Mouse (Mus musculus) embryonic facial prominence, embryonic 15.5 days (tissue): ENCODE measurements at regions not wholly inside any gene's neighbourhood (a gene's known extent, or its start where the extent isn't known, plus 50 kb on each side); places are given as distances from the start of the nearest gene placed in this dataset.
A peak's percentile ranks its signal among the peaks of the same experiment; 100 is the strongest.

Experiments
- ATAC-seq: fragments of 200-750 bp; cut with Nextera tagmentation; 2 replicates; pipeline ENCODE4 v1.8.0; 2017; ENCODE audit warnings: low read depth, moderate TSS enrichment; ENCODE audit not compliant: insufficient number of reproducible peaks, low FRiP score, low TSS enrichment
- H3K27ac ChIP-seq: fragments of 300-500 bp; sonication (generic); replicated peaks from 2 replicates; pipeline ENCODE4 v1.5.1; 2015; ENCODE audit warnings: mild to moderate bottlenecking, inconsistent platforms
- H3K27me3 ChIP-seq: fragments of 300-500 bp; sonication (generic); 2 replicates; pipeline ENCODE4 v1.6.1; 2015; ENCODE audit warnings: inconsistent platforms
- H3K36me3 ChIP-seq: fragments of 300-500 bp; sonication (generic); 2 replicates; pipeline ENCODE4 v1.6.1; 2015; ENCODE audit warnings: mild to moderate bottlenecking, inconsistent platforms
- H3K4me1 ChIP-seq: fragments of 300-500 bp; sonication (generic); 2 replicates; pipeline ENCODE4 v1.6.1; 2015; ENCODE audit warnings: inconsistent platforms
- H3K4me2 ChIP-seq: fragments of 300-500 bp; sonication (generic); replicated peaks from 2 replicates; pipeline ENCODE4 v1.6.1; 2015; ENCODE audit warnings: mild to moderate bottlenecking, inconsistent platforms
- H3K4me3 ChIP-seq: fragments of 300-500 bp; sonication (generic); replicated peaks from 2 replicates; pipeline ENCODE4 v1.5.1; 2015; ENCODE audit warnings: mild to moderate bottlenecking, inconsistent platforms
- H3K9ac ChIP-seq: fragments of 300-500 bp; sonication (generic); 2 replicates; pipeline ENCODE4 v1.6.1; 2015; ENCODE audit warnings: inconsistent platforms
- H3K9me3 ChIP-seq: fragments of 300-500 bp; sonication (generic); replicated peaks from 2 replicates; pipeline ENCODE4 v1.6.1; 2016; ENCODE audit warnings: inconsistent platforms
- WGBS: fragments of 180-500 bp; shearing (Covaris S2); methylation state at CpG from one replicate; pipeline ENCODE4 v1.1.7; 2015; 5-methylcytosine and 5-hydroxymethylcytosine counted together

DNA sequence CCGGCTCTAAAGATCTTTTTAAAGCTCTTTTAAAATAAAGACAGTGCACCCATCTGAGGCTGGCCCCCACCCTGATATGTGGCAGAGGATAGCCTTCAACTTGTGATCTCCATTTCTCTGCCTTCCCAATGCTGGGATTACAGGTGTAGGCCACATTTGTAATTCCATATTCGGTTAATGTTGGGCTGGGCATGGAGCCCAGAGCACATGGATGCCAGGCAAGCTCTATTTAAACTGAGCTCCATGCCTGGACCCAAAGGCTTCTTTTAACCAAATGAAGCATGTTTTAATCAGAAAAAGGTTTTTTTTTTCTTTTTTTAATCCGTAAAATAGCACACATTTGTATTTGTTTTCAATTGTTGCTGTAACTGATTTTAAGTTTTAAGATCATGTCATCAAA is 82.2 kb upstream of the Eif4g2 start:
- Histone ChIP-seq H3K4me3 (no peak overlapping the region), H3K9me3 (no peaks in the 10 kb centered on the region), H3K27ac (0 out of 2 replicates have a peak overlapping the region, but pooled peaks have one; percentile 30), H3K27me3 (no peaks in the 10 kb centered on the region), H3K4me1 (no peaks in the 10 kb centered on the region), H3K9ac (no peak overlapping the region), H3K4me2 (no peak overlapping the region), H3K36me3 (no peaks in the 10 kb centered on the region)
- no peak for ATAC-seq
- 55% methylated on average over 3 of the region's 3 CpGs for WGBS

DNA sequence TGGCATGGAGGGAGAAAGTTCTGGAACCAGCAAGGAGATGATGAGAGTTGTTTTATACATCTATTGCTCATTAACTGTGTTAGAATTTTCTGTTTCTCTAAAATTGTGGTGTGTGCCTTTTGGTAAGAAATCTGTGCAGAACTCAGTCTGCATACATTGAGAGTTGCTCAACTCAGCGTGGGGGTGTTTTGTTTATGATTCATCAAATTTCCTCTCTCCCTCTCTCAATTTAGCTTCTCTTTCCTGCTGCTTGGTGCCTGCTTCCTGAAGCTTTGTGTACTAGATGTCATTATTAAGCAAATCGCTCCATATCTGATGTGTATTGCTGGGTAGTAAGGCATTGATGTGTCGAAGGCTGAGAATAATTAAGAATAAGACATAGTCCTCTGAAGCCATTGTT is 81.4 kb upstream of the Eif4g2 start:
- H3K4me1 ChIP-seq, result peaks cover under 1% of the 10 kb centered on the region; the same call in 1 of the 2 replicates
- no peak overlapping the region for H3K9ac ChIP-seq
- ATAC-seq, result no peak
- no peak overlapping the region for H3K4me2 ChIP-seq
- no peaks in the 10 kb centered on the region for H3K9me3 ChIP-seq
- no peaks in the 10 kb centered on the region for H3K27me3 ChIP-seq
- no peak overlapping the region for H3K4me3 ChIP-seq
- WGBS, result 75% methylated on average over 3 of the region's 3 CpGs
- no peak overlapping the region for H3K27ac ChIP-seq
- no peaks in the 10 kb centered on the region for H3K36me3 ChIP-seq

DNA sequence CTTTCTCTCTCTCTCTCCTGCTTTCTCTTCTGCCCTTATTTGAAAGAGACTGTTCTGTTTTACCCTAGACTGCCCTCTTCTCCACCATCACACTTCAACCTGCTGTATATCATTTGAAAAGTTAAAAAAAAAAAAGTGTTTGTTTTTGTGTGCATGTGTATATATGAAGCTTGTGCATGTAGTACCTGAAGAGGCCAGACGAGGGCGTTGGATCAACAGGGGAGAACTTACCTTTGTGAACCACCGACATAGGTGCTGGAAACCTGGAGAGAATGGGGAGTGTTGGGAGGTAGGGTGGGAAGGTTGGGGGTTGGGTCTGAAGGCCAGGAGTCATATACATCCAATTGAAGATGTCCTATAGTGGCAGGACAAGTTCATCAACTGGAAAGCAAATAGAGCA is 81.0 kb upstream of the Eif4g2 start:
- Histone ChIP-seq H3K27ac (no peak overlapping the region), H3K9ac (no peak overlapping the region), H3K4me3 (no peak overlapping the region), H3K4me2 (no peak overlapping the region), H3K9me3 (no peaks in the 10 kb centered on the region), H3K36me3 (no peaks in the 10 kb centered on the region), H3K27me3 (no peaks in the 10 kb centered on the region), H3K4me1 (peaks cover 5% of the 10 kb centered on the region; the same call in 1 of the 2 replicates)
- 39% methylated on average over 3 of the region's 3 CpGs for WGBS
- no peak for ATAC-seq

DNA sequence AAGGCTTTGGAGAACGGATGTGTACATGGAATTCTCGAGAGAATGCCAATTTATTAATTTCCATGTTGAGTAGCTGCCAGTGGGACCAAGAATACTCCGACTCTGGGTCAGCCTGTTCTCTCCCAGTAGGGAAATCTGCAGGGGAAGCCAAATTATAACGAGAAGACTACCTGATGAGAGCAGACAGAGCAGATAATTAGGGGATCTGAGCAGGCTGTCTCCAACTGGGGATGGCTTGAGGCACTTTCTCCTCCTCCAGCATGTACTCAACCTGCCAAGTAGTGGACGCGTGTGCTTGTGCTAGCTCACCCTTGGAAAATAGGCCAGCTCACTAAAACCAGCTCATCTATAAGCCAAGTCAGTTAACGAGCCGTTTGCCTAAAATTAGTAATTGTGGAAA is 80.5 kb upstream of the Eif4g2 start:
- Histone ChIP-seq H3K36me3 (no peaks in the 10 kb centered on the region), H3K4me1 (peaks cover 9% of the 10 kb centered on the region), H3K9me3 (no peaks in the 10 kb centered on the region), H3K4me2 (no peak overlapping the region), H3K9ac (no peak overlapping the region), H3K27ac (no peak overlapping the region), H3K4me3 (no peak overlapping the region), H3K27me3 (no peaks in the 10 kb centered on the region)
- WGBS, result 58% methylated on average over 8 of the region's 8 CpGs
- ATAC-seq, result no peak

DNA sequence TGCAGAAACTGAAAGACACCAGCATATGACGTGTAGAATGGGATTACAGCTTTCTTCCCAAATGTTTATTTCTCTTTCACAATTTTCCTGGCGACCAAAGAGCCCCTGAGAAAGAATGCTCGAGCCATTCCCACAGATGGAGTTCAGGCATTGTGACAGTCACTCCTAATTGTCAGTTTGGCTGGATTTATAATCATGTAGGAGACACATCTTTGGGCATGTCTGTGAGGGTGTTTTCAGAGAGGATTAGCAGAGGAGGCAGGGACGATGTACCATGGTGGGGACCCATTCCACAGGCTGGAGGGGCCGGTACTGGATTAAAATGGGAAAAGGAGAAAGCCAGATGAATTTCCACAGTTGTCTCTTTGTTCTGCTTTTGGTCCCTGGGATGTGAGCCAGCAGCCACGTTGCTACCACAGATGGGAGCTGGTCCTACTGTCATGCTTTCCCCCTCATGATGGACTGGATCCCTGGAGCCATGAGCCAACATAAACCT is 76.0 kb upstream of the Eif4g2 start:
- WGBS, result 28% methylated on average over 6 of the region's 6 CpGs
- no peak for ATAC-seq
- Histone ChIP-seq H3K27ac (peak overlapping the region; percentile 94), H3K9me3 (no peaks in the 10 kb centered on the region), H3K36me3 (no peaks in the 10 kb centered on the region), H3K9ac (no peak overlapping the region), H3K27me3 (no peaks in the 10 kb centered on the region), H3K4me1 (peaks cover 33% of the 10 kb centered on the region), H3K4me2 (no peak overlapping the region), H3K4me3 (no peak overlapping the region)

DNA sequence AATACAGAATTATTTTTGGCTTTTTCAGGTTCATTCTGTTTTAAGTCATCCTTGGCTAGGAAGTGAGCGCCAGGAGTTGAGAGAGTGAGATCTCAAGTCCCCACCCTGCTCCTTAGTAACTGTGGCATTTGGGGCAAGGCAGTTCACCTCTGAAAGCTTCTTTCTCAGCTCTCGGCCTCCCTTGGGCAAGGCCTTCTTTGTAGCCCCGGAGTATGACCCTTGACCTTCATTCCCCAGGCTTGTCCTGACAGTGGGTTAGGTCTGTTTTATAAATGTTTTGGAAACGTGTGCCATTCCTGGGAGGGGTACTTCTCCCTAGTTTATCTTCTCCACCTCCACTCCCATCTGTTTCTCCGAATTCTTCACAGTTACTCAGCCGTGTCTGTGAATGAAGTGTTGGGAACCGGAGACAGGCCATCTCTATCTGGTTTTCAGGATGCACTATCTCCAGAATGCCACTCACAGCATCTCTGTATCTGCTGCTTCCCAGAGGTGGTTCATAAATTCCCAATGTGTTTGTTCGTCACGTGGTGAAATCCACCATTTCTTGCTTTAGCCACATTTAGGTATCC is 75.0 kb upstream of the Eif4g2 start:
- WGBS, result 44% methylated on average over 9 of the region's 9 CpGs
- H3K9ac ChIP-seq, result no peak overlapping the region
- peaks cover 33% of the 10 kb centered on the region for H3K4me1 ChIP-seq
- ATAC-seq, result no peak
- H3K27me3 ChIP-seq, result no peaks in the 10 kb centered on the region
- H3K4me2 ChIP-seq, result peak overlapping the region; percentile 29
- no peak overlapping the region for H3K4me3 ChIP-seq
- no peaks in the 10 kb centered on the region for H3K9me3 ChIP-seq
- H3K27ac ChIP-seq, result peak overlapping the region; percentile 94
- H3K36me3 ChIP-seq, result no peaks in the 10 kb centered on the region

DNA sequence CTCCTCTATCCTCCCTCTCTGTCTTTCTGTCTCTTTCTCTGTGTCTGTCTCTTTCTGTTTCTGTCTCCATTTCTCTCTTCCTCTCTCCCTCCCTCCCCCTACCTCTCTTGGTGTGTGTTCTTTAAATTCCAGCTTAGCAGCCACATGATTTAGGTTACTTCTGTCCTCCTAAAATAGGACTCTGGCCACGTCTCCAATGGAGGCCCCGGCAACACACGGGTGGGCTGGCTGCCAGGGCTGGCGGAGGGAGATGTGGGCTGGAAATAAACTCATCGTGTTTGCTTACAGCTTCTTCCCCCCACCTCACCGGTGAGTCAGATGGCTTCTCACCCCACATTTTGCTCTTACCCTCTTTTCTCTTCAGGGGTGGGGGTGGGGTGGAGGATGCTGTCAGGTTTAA is 74.5 kb upstream of the Eif4g2 start:
- ATAC-seq, result peak; percentile 70; the same call in 1 of the 2 replicates
- H3K27me3 ChIP-seq, result no peaks in the 10 kb centered on the region
- H3K4me3 ChIP-seq, result no peak overlapping the region
- WGBS, result under 1% methylated on average over 6 of the region's 6 CpGs
- H3K4me1 ChIP-seq, result peaks cover 33% of the 10 kb centered on the region
- peak overlapping the region; percentile 29 for H3K4me2 ChIP-seq
- H3K9ac ChIP-seq, result no peak overlapping the region
- peak overlapping the region; percentile 94 for H3K27ac ChIP-seq
- H3K9me3 ChIP-seq, result no peaks in the 10 kb centered on the region
- no peaks in the 10 kb centered on the region for H3K36me3 ChIP-seq

DNA sequence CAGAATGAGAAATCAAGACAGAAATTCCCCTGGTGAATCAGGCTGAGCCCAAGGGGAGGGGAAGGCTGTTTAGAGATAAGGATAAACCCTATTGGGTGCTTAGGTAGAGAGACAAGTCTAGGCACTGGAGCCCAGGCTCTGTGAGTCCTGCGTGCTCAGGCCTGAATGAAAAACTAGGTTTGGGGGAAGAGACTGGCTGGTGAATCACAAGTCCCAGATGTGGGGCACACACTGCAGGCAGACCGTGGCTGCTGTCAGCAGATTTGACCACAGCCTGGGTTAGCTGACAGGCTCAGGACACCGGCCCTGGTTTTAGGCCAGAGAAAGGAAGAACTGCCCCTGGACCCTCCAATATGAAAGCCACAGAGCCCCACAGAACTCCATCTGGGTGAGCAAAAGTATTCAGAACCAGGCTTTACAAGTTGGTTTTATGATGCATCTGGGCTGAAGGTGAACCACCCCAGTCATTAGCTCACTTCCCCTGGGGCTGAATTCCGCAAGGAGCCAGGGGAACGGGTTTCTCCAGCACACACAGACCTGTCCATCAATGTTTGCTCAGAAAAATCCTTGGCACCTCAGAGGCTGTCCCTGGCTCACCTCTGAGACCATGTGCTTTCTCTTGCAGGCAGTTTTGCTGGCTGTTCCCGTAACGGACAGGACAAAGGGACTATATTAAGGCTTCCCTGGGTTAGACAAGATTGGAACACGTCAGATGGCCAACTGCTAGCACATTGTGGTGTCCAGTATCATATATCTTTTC is 73.8 kb upstream of the Eif4g2 start:
- Histone ChIP-seq H3K27ac (peak overlapping the region; percentile 94), H3K4me3 (no peak overlapping the region; the same call in 1 of the 2 replicates), H3K36me3 (no peaks in the 10 kb centered on the region), H3K4me2 (peak overlapping the region; percentile 30; the same call in 1 of the 2 replicates), H3K4me1 (peaks cover 33% of the 10 kb centered on the region), H3K27me3 (no peaks in the 10 kb centered on the region), H3K9ac (0 out of 2 replicates have a peak overlapping the region, but pooled peaks have one; percentile 9), H3K9me3 (no peaks in the 10 kb centered on the region)
- peak; percentile 72 for ATAC-seq
- 21% methylated on average over 8 of the region's 8 CpGs for WGBS

DNA sequence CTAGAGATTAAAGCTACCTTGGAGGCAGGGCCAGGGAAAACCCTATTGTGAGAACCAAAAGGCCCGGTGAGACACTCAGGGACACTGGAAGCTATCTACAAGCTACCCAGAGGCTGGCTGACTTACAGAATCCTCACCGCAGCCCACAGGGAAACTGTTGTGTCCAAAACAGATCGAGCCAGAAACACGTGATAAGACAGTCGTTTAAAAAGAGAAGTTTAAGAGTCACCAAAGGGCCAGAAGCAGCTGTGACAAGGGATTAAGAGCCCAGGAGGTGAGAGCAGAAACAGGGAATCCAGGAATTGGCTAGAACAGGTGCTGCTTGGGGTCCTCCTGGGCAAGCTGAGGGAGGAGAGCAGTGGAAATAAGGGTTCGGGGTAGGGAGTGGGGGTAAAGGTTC is 73.2 kb upstream of the Eif4g2 start:
- Histone ChIP-seq H3K27ac (peak overlapping the region; percentile 94), H3K36me3 (no peaks in the 10 kb centered on the region), H3K4me1 (peaks cover 33% of the 10 kb centered on the region), H3K4me2 (peak overlapping the region; percentile 2), H3K27me3 (no peaks in the 10 kb centered on the region), H3K4me3 (no peak overlapping the region), H3K9me3 (no peaks in the 10 kb centered on the region), H3K9ac (no peak overlapping the region)
- 40% methylated on average over 6 of the region's 6 CpGs for WGBS
- no peak for ATAC-seq

DNA sequence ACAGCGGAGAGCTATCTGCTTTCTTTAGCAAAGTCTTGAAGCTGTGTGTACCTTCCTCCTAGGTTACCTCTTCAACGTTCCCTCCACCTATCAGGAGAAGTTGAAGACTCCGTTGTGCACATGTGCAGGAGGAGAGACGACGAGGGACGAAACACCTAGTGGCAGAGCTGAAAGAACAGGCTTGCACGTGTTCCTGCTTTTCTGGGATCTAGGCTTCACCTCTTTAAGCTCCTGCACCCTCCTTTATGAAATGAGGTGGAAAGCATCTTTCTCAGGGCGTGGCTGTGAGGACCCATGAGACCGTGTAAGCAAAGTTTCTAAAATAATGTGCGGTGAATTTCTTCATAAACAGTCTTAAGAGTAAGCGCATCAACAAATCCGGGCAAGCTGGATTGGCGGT is 71.4 kb upstream of the Eif4g2 start:
- H3K27me3 ChIP-seq, result no peaks in the 10 kb centered on the region
- no peak overlapping the region for H3K9ac ChIP-seq
- no peak for ATAC-seq
- H3K4me2 ChIP-seq, result no peak overlapping the region
- no peaks in the 10 kb centered on the region for H3K9me3 ChIP-seq
- H3K27ac ChIP-seq, result no peak overlapping the region; the same call in 1 of the 2 replicates
- no peaks in the 10 kb centered on the region for H3K36me3 ChIP-seq
- WGBS, result 77% methylated on average over 13 of the region's 13 CpGs
- H3K4me1 ChIP-seq, result peaks cover 31% of the 10 kb centered on the region
- H3K4me3 ChIP-seq, result no peak overlapping the region

DNA sequence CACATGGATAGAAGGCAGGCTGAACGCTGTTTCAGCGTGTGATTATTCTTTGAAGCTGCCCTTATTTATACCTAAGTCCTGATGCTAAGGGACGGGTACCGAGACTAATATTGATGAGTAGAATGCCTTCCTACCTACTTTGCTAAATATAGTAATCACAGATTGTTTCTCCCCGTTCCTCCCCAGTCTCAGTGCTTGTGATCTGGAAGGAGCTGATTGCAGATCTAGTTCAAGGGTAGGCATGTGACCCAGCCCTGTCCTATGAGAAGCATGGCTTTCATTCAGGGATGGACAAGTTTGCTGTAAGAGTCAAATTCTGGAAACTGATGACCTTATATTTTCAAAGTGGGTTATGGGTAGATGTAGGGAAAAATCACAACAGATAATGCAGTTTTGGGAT is 67.7 kb upstream of the Eif4g2 start:
- Histone ChIP-seq H3K27me3 (no peaks in the 10 kb centered on the region), H3K9me3 (no peaks in the 10 kb centered on the region), H3K4me3 (no peak overlapping the region), H3K36me3 (no peaks in the 10 kb centered on the region), H3K4me1 (no peaks in the 10 kb centered on the region), H3K4me2 (no peak overlapping the region), H3K27ac (no peak overlapping the region), H3K9ac (no peak overlapping the region)
- ATAC-seq, result no peak
- WGBS, result 85% methylated on average over 5 of the region's 5 CpGs
